8 mouse cellular contexts compared by ENCODE assay signal in genomic region chr10:123263876-123264309, GRCm38 (mm10). TPM values are rescaled to one million over a fixed set of nuclear protein-coding genes. Genes with fewer than 3 reads are reported as not detected.
DNase-seq lines count a peak whose midpoint lies in the region.

Gene Fam19a2, plus strand, starts transcription at chr10:123263996.

- DNase-seq in gastrocnemius, postnatal 10 days = peak; percentile 12
- no peak for DNase-seq in gastrocnemius, postnatal 36 days
- peak; percentile 75 to 84 for DNase-seq in cerebellum, postnatal 10 days
- peak; percentile 44 to 83 for DNase-seq in frontal cortex, adult 2 months (ENCODE audit: extremely low spot score in 1 of 2, low spot score in 1 of 2)
- peak; percentile 75 for DNase-seq in induced T-regulatory cell, adult 2 months (ENCODE audit: low read depth)
- peak; percentile 52 to 81 for DNase-seq in left cerebral cortex, postnatal 25 days (ENCODE audit: low spot score in 2 of 2)
- peak; percentile 87 for DNase-seq in mesoderm, embryonic 11.5 days (ENCODE audit: low read depth, low spot score)
- peak; percentile 26 for DNase-seq in skeletal muscle tissue, adult 2 months (ENCODE audit: low read depth, low spot score)

- intact Hi-C loops in gastrocnemius, postnatal 36 days (cut with DNase I) = no loop called here
- intact Hi-C loops in left cerebral cortex, postnatal 25 days (cut with DNase I) = loop anchor here (10.0 kb wide), 1 partner anchor 1851 kb away; no protein-coding TSS in a partner anchor

RNA-seq across cellular contexts. Expression of gene Fam19a2, which starts in this region (rescaled TPM):
- total RNA-seq in gastrocnemius, postnatal 10 days (2021) = under 1 TPM; 0.19 to 0.20 TPM
- under 1 TPM in 1 of 2 experiments, not detected in 1; 0.05 TPM for total RNA-seq in gastrocnemius, postnatal 36 days (2021)
- 19.2 and 22.4 TPM in 2 replicates for polyA plus RNA-seq in frontal cortex, adult 2 months (2012; rRNA removed)
- total RNA-seq in left cerebral cortex, postnatal 25 days (2021) = 10 to 100 TPM; 76.0 to 80.8 TPM

Comparison
In these comparisons a context has a peak if more than half of its experiments do, and no peak if none do; other contexts are left out.
1. RNA of gene Fam19a2 (total RNA-seq): 76.0 to 80.8 TPM in left cerebral cortex, postnatal 25 days; 0.19 to 0.20 TPM in gastrocnemius, postnatal 10 days and 0.05 TPM in gastrocnemius, postnatal 36 days; every median in the first group is over 10 times any median in the second.
2. Peak in DNase-seq in gastrocnemius, postnatal 10 days; RNA of the gene not detected or under 1 TPM.
3. DNase-seq: peak in cerebellum, postnatal 10 days (2 of 2), frontal cortex, adult 2 months (2 of 2), induced T-regulatory cell, adult 2 months (single experiment), left cerebral cortex, postnatal 25 days (2 of 2), mesoderm, embryonic 11.5 days (single experiment) and skeletal muscle tissue, adult 2 months (single experiment); none in gastrocnemius, postnatal 36 days (0 of 2).